Mouse (Mus musculus): ENCODE results near the gene Sohlh2.
"Not testable (repeated sequence)": the region's sequence is repeated elsewhere in the genome, so short reads cannot be mapped to it uniquely, and the experiment has no call there.

Gene Sohlh2

GRCm38 (mm10) chr3:55181766-55182165, at the start of gene Sohlh2:
TSS of gene Sohlh2 (plus strand) at chr3:55182028.
- no peak for DNase-seq (ENCODE audit: low spot score in 2 of 2)

- no peak for DNase-seq (ENCODE audit: low spot score in 2 of 2)
These were observed 44.8 kb upstream of the Sohlh2 start, which contains the start of gene Ccdc169 for GRCm38 (mm10) chr3:55137039-55137438. TSS of gene Ccdc169 (plus strand) at chr3:55137339.

- DNase-seq (ENCODE audit: low spot score in 2 of 2), result no peak
These were observed 42.0 kb upstream of the Sohlh2 start for GRCm38 (mm10) chr3:55139837-55140236.

GRCm38 (mm10) chr3:55141401-55141800, 40.4 kb upstream of the Sohlh2 start:
- no peak for DNase-seq (ENCODE audit: low spot score in 2 of 2)

GRCm38 (mm10) chr3:55144916-55145315, 36.9 kb upstream of the Sohlh2 start:
- no peak for DNase-seq (ENCODE audit: low spot score in 2 of 2)

GRCm38 (mm10) chr3:55146441-55146840, 35.4 kb upstream of the Sohlh2 start:
- no peak for DNase-seq (ENCODE audit: low spot score in 2 of 2)

- DNase-seq (ENCODE audit: low spot score in 2 of 2), result no peak
These were observed 34.7 kb upstream of the Sohlh2 start for GRCm38 (mm10) chr3:55147156-55147555.

GRCm38 (mm10) chr3:55148091-55148490, 33.7 kb upstream of the Sohlh2 start:
- no peak for DNase-seq (ENCODE audit: low spot score in 2 of 2)

- peak; percentile 29 to 62 for DNase-seq (ENCODE audit: low spot score in 2 of 2)
These were observed 30.0 kb upstream of the Sohlh2 start for GRCm38 (mm10) chr3:55151656-55152433.

- no peak for DNase-seq (ENCODE audit: low spot score in 2 of 2)
These were observed 29.0 kb upstream of the Sohlh2 start for GRCm38 (mm10) chr3:55152673-55153334.

- peak in 1 of 2 experiments; percentile 13 for DNase-seq (ENCODE audit: low spot score in 2 of 2)
These were observed 27.7 kb upstream of the Sohlh2 start for GRCm38 (mm10) chr3:55154163-55154562.

GRCm38 (mm10) chr3:55157413-55157812, 24.4 kb upstream of the Sohlh2 start:
- no peak for DNase-seq (ENCODE audit: low spot score in 2 of 2)

GRCm38 (mm10) chr3:55161144-55161543, 20.7 kb upstream of the Sohlh2 start:
- DNase-seq (ENCODE audit: low spot score in 2 of 2), result no peak

GRCm38 (mm10) chr3:55163510-55163909, 18.3 kb upstream of the Sohlh2 start:
- no peak for DNase-seq (ENCODE audit: low spot score in 2 of 2)

- no peak for DNase-seq (ENCODE audit: low spot score in 2 of 2)
These were observed 9.3 kb upstream of the Sohlh2 start for GRCm38 (mm10) chr3:55172478-55172877.

- no peak for DNase-seq (ENCODE audit: low spot score in 2 of 2)
These were observed 4.6 kb upstream of the Sohlh2 start for GRCm38 (mm10) chr3:55177271-55177670.

- DNase-seq (ENCODE audit: low spot score in 2 of 2), result no peak
These were observed 9.8 kb downstream of the Sohlh2 start for GRCm38 (mm10) chr3:55191668-55192067.

GRCm38 (mm10) chr3:55193351-55193750, 11.5 kb downstream of the Sohlh2 start:
- no peak for DNase-seq (ENCODE audit: low spot score in 2 of 2)

- no peak for DNase-seq (ENCODE audit: low spot score in 2 of 2)
These were observed 13.0 kb downstream of the Sohlh2 start for GRCm38 (mm10) chr3:55194792-55195191.

- DNase-seq (ENCODE audit: low spot score in 2 of 2), result no peak
These were observed 13.9 kb downstream of the Sohlh2 start for GRCm38 (mm10) chr3:55195581-55196327.

GRCm38 (mm10) chr3:55196328-55196710, 14.5 kb downstream of the Sohlh2 start:
- DNase-seq (ENCODE audit: low spot score in 2 of 2), result no peak

GRCm38 (mm10) chr3:55203621-55204020, 21.8 kb downstream of the Sohlh2 start:
- not testable (repeated sequence) for DNase-seq (ENCODE audit: low spot score in 2 of 2)

Measured in frontal cortex, postnatal 14 days (tissue).